ENCODE assay signal across 18 mouse cellular contexts in genomic region chr11:79073583-79073982, GRCm38 (mm10).
A peak's percentile ranks its signal among the peaks of the same experiment; 100 is the strongest.
DNase-seq lines count a peak whose midpoint lies in the region; ATAC-seq and TF ChIP-seq lines count a peak whose summit lies in the region.
"Had no signal": no experiment of that assay in that cellular context is flagged by ENCODE, and none has a peak within 500 bp of the region (broad histone marks: within the 10 kb centered on the region; RNA-seq: fewer than 3 reads in every experiment).

No protein-coding gene starts in this region.

- 80% methylated on average over 4 of the region's 4 CpGs for WGBS in heart, adult 2 months
- 72% methylated on average over 4 of the region's 4 CpGs for WGBS in lung, embryonic 16.5 days
- 64% methylated on average over 4 of the region's 4 CpGs for WGBS in stomach, postnatal 0 days

- H3K27ac ChIP-seq in heart, adult 2 months, result no peak overlapping the region
- H3K27ac ChIP-seq in lung, embryonic 16.5 days (ENCODE audit: low read length), result no peak overlapping the region
- no peak overlapping the region for H3K27ac ChIP-seq in stomach, postnatal 0 days (replicated peaks)
- H3K27ac ChIP-seq: embryonic facial prominence, embryonic 12.5 days; gastrocnemius, adult 2 months; heart, embryonic 13.5 days; hindbrain, embryonic 15.5 days; macrophage had no signal

- TF ChIP-seq POLR2A in heart, adult 2 months (IDR thresholded peaks at IDR 0.05; ENCODE audit: insufficient read depth, low read depth, low read length), result no peak

- TF ChIP-seq CTCF in heart, adult 2 months (IDR thresholded peaks at IDR 0.05), result no peak
- peak; percentile 33 for TF ChIP-seq CTCF in stomach, postnatal 0 days (IDR thresholded peaks at IDR 0.05; ENCODE audit: low read depth)

- H3K27me3 ChIP-seq in heart, adult 2 months (ENCODE audit: control insufficient read depth, insufficient read depth, low read length), result no peaks in the 10 kb centered on the region
- H3K27me3 ChIP-seq in lung, embryonic 16.5 days (ENCODE audit: control insufficient read depth, insufficient read depth, low read depth, low read length), result no peaks in the 10 kb centered on the region
- no peaks in the 10 kb centered on the region for H3K27me3 ChIP-seq in stomach, postnatal 0 days (ENCODE audit: control insufficient read depth, insufficient read depth, low read length)
- H3K27me3 ChIP-seq: embryonic facial prominence, embryonic 12.5 days; heart, embryonic 13.5 days; hindbrain, embryonic 15.5 days had no signal

- 0 out of 2 replicates have a peak, but pooled peaks have one; percentile 27 for TF ChIP-seq EP300 in heart, adult 2 months (IDR thresholded peaks at IDR 0.05; ENCODE audit: insufficient read depth, low read depth, low read length)
- TF ChIP-seq EP300 in stomach, postnatal 0 days (optimal IDR thresholded peaks at IDR 0.05), result no peak

- no peak overlapping the region for H3K9ac ChIP-seq in heart, adult 2 months (ENCODE audit: low read depth, low read length)
- no peak overlapping the region for H3K9ac ChIP-seq in lung, embryonic 16.5 days (ENCODE audit: low read length)
- H3K9ac ChIP-seq in stomach, postnatal 0 days (ENCODE audit: low read length), result no peak overlapping the region
- H3K9ac ChIP-seq: embryonic facial prominence, embryonic 12.5 days; heart, embryonic 13.5 days; hindbrain, embryonic 15.5 days had no signal

- no peaks in the 10 kb centered on the region for H3K9me3 ChIP-seq in lung, embryonic 16.5 days (ENCODE audit: control insufficient read depth, low read length)
- H3K9me3 ChIP-seq in stomach, postnatal 0 days (ENCODE audit: control insufficient read depth, low read length), result no peaks in the 10 kb centered on the region
- H3K9me3 ChIP-seq: embryonic facial prominence, embryonic 12.5 days; heart, embryonic 13.5 days; hindbrain, embryonic 15.5 days had no signal

- intact Hi-C loops in heart, adult 2 months (cut with DNase I), result no loop called here

- ATAC-seq in lung, embryonic 16.5 days (ENCODE audit: low read depth), result peak; percentile 48
- ATAC-seq in stomach, postnatal 0 days (ENCODE audit: low FRiP score, low TSS enrichment), result no peak; the same call in 1 of the 2 replicates
- ATAC-seq: forebrain, embryonic 14.5 days had no signal

- DNase-seq in heart, adult 2 months, result no peak
- no peak for DNase-seq in heart, adult 8-10 months (ENCODE audit: low spot score)
- DNase-seq in kidney, postnatal 10 days, result peak; percentile 56
- no peak for DNase-seq in kidney, adult 11 months
- no peak for DNase-seq in lung, postnatal 36 days
- DNase-seq in stomach, postnatal 0 days (ENCODE audit: low spot score), result no peak
- DNase-seq: adrenal gland, postnatal 14 days; cerebellum, adult 2 months; cerebellum, postnatal 25 days; gastrocnemius, adult 2 months; thymus, postnatal 25 days had no signal

- H3K79me2 ChIP-seq in heart, adult 2 months (replicated peaks; ENCODE audit: control insufficient read depth, insufficient read depth, low read length), result no peaks in the 10 kb centered on the region

- no peak overlapping the region for H3K4me2 ChIP-seq in lung, embryonic 16.5 days (ENCODE audit: low read depth, low read length)
- H3K4me2 ChIP-seq in stomach, postnatal 0 days (replicated peaks; ENCODE audit: low read depth), result no peak overlapping the region
- H3K4me2 ChIP-seq: embryonic facial prominence, embryonic 12.5 days; heart, embryonic 13.5 days; hindbrain, embryonic 15.5 days; midbrain, embryonic 11.5 days had no signal

- H3K36me3 ChIP-seq in heart, adult 2 months (ENCODE audit: control insufficient read depth, insufficient read depth, low read length), result no peaks in the 10 kb centered on the region
- no peaks in the 10 kb centered on the region; the same call in 1 of the 2 replicates for H3K36me3 ChIP-seq in lung, embryonic 16.5 days (ENCODE audit: control insufficient read depth, insufficient read depth, low read length)
- H3K36me3 ChIP-seq in stomach, postnatal 0 days (ENCODE audit: control insufficient read depth, insufficient read depth, low read length), result no peaks in the 10 kb centered on the region
- H3K36me3 ChIP-seq: embryonic facial prominence, embryonic 12.5 days; hindbrain, embryonic 15.5 days had no signal

- H3K4me1 ChIP-seq in heart, adult 2 months (ENCODE audit: control insufficient read depth, insufficient read depth, low read length), result peaks cover 32% of the 10 kb centered on the region
- H3K4me1 ChIP-seq in lung, embryonic 16.5 days (replicated peaks; ENCODE audit: control insufficient read depth, insufficient read depth, low read length), result peaks cover 13% of the 10 kb centered on the region
- no peaks in the 10 kb centered on the region for H3K4me1 ChIP-seq in stomach, postnatal 0 days (replicated peaks; ENCODE audit: control insufficient read depth, insufficient read depth)

- H3K4me3 ChIP-seq in heart, adult 2 months, result no peak overlapping the region
- H3K4me3 ChIP-seq in lung, embryonic 16.5 days (ENCODE audit: low read length), result no peak overlapping the region
- H3K4me3 ChIP-seq in stomach, postnatal 0 days (ENCODE audit: low read depth, low read length), result no peak overlapping the region
- H3K4me3 ChIP-seq: embryonic facial prominence, embryonic 12.5 days; gastrocnemius, adult 2 months; heart, embryonic 13.5 days; hindbrain, embryonic 15.5 days had no signal
